Mouse (Mus musculus) limb, embryonic 13.5 days (tissue): ENCODE measurements around the gene Gm17631. TPM values are rescaled to one million over a fixed set of nuclear protein-coding genes. Genes with fewer than 3 reads are reported as not detected.
"Not testable (repeated sequence)": the region's sequence is repeated elsewhere in the genome, so short reads cannot be mapped to it uniquely, and the experiment has no call there.

Source experiments
- ATAC-seq: fragments of 200-750 bp; cut with Nextera tagmentation; 2 replicates; pipeline ENCODE4 v1.8.0; 2017; ENCODE audit warnings: low read depth, moderate number of reproducible peaks, moderate TSS enrichment; ENCODE audit not compliant: low FRiP score
- H3K27ac ChIP-seq: fragments of 300-500 bp; sonication (generic); 2 replicates; pipeline ENCODE4 v1.5.1; 2015; ENCODE audit warnings: inconsistent platforms, mild to moderate bottlenecking, moderate library complexity
- H3K27me3 ChIP-seq: fragments of 300-500 bp; sonication (generic); 2 replicates; pipeline ENCODE4 v1.6.1; 2015; ENCODE audit warnings: mild to moderate bottlenecking, inconsistent platforms
- H3K36me3 ChIP-seq: fragments of 300-500 bp; sonication (generic); 2 replicates; pipeline ENCODE4 v1.6.1; 2015; ENCODE audit warnings: inconsistent platforms, mild to moderate bottlenecking, moderate library complexity
- H3K4me1 ChIP-seq: fragments of 300-500 bp; sonication (generic); 2 replicates; pipeline ENCODE4 v1.6.1; 2015; ENCODE audit warnings: inconsistent platforms
- H3K4me2 ChIP-seq: fragments of 300-500 bp; sonication (generic); replicated peaks from 2 replicates; pipeline ENCODE4 v1.6.1; 2015; ENCODE audit warnings: inconsistent platforms, mild to moderate bottlenecking, moderate library complexity
- H3K4me3 ChIP-seq: fragments of 300-500 bp; sonication (generic); 2 replicates; pipeline ENCODE4 v1.5.1; 2015; ENCODE audit warnings: moderate library complexity, mild to moderate bottlenecking, inconsistent platforms
- H3K9ac ChIP-seq: fragments of 300-500 bp; sonication (generic); 2 replicates; pipeline ENCODE4 v1.6.1; 2015; ENCODE audit warnings: mild to moderate bottlenecking, inconsistent platforms
- H3K9me3 ChIP-seq: fragments of 300-500 bp; sonication (generic); 2 replicates; pipeline ENCODE4 v1.6.1; 2016; ENCODE audit warnings: inconsistent platforms
- WGBS: fragments of 180-500 bp; shearing (Covaris S2); methylation state at CpG from one replicate; pipeline ENCODE4 v1.1.7; 2015; 5-methylcytosine and 5-hydroxymethylcytosine counted together
- polyA plus RNA-seq: library from polyadenylated mRNA; unstranded; fragments of >200 nt; fragmentation: Nextera tagmentation; extraction: Ambion mirVana; gene quantifications from 2 replicates; pipeline ENCODE4 v1.2.1, GENCODE M21; 2015

The Gm17631 gene
- polyA plus RNA-seq, result not detected in 2 replicates

DNA sequence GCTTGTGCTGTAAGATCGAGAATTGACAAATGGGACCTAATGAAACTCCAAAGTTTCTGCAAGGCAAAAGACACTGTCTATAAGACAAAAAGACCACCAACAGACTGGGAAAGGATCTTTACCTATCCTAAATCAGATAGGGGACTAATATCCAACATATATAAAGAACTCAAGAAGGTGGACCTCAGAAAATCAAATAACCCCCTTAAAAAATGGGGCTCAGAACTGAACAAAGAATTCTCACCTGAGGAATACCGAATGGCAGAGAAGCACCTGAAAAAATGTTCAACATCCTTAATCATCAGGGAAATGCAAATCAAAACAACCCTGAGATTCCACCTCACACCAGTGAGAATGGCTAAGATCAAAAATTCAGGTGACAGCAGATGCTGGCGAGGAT is at the start of gene Gm17631:
Gene Gm17631 (plus strand): TSS at position 301 of the 400 bp plus-strand sequence.
- ATAC-seq, H3K4me2 ChIP-seq, H3K27me3 ChIP-seq, H3K36me3 ChIP-seq, H3K9me3 ChIP-seq, H3K4me1 ChIP-seq, H3K9ac ChIP-seq, H3K4me3 ChIP-seq, H3K27ac ChIP-seq: not testable (repeated sequence)
- no CpG with 5 or more reads among the region's 3 CpGs for WGBS

DNA sequence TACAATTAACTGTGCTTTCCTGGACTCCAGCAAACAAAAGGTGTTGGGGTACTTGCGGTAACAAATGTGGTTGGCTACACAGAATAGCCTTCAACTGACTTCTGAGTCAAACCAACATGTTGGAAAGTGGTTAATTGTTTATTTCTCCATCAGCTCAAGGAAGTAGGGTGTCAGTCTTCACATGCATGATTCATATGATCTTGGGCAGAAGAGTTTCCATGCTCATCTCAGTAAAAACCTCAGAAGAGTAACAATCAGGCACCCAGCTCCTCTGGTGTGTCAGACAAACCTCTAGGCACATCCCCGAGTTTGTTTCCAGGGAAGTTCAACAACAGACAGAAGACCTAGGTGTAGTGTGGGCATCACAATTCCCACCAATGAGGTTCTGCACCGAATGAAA is 44.7 kb upstream of the Gm17631 start:
- no peaks in the 10 kb centered on the region for H3K36me3 ChIP-seq
- no peak for ATAC-seq
- no peaks in the 10 kb centered on the region for H3K9me3 ChIP-seq
- H3K9ac ChIP-seq, result no peak overlapping the region
- no peak overlapping the region for H3K27ac ChIP-seq
- H3K4me2 ChIP-seq, result no peak overlapping the region
- WGBS, result 59% methylated on average over 3 of the region's 3 CpGs
- H3K27me3 ChIP-seq, result no peaks in the 10 kb centered on the region
- H3K4me3 ChIP-seq, result no peak overlapping the region
- H3K4me1 ChIP-seq, result no peaks in the 10 kb centered on the region

DNA sequence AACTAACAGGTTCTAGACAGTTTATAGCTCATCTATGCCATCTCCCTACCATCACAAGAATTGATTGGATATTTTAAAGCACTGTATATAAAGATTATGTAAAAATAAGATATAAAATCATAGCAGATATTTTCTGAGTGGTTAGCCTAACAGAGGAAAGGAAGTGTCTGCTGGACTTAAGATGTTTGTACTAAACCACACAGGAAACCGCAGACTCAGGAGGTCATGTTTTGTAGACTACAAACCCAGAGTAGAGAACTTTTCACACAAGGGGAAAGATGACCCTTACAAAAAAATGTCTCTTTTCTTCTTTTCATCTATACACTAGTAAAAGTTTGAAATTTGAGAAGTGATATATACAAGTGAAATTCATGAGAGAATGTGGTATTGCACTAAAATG is 38.4 kb upstream of the Gm17631 start:
- Histone ChIP-seq H3K27me3 (no peaks in the 10 kb centered on the region), H3K9ac (no peak overlapping the region), H3K4me3 (no peak overlapping the region), H3K36me3 (no peaks in the 10 kb centered on the region), H3K9me3 (0 out of 2 replicates have a peak, but pooled peaks cover 9% of the 10 kb centered on the region), H3K4me1 (no peaks in the 10 kb centered on the region), H3K27ac (no peak overlapping the region), H3K4me2 (no peak overlapping the region)
- WGBS, result 82% methylated on average over 1 of the region's 1 CpGs
- ATAC-seq, result no peak

DNA sequence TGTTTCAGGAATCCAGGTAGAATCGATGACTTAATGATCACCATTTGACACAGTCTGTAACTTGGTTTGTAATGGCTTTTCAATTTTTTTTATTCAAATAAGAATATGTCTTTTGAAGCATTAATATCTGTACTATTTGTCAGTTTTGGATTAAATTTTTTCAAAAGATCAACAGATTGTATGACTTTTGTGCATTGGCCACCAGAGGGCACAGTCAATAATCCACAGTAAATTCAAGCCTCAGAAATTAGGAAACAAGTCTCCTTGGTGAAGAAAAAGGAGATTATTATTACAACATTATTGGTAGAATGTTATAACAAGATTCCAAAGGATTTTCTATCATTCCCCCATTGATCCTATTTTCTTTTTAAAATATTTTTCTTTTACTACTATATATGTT is 36.9 kb upstream of the Gm17631 start:
- no peaks in the 10 kb centered on the region for H3K36me3 ChIP-seq
- WGBS, result 78% methylated on average over 1 of the region's 1 CpGs

DNA sequence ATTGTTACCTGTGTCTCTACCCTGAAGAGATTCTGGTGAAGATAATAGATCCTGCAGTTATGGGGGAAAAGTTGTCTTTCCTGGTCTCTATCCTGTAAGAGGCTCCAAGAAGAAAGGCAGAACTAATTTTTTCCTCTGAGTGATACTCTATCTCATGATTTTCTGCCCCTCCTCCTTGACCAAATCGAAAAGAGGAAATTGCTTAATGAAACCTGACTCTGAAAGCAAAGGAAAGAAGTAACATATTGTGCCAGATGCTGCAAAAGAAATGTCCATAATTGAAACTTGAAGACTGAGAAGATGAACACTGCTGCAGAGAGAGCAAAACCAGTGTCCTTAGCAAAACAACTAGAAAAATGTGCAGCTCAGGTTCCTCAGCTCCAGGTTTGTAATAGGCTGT is 14.1 kb downstream of the Gm17631 start, which contains the start of gene Klra17:
Gene Klra17 (minus strand): TSS at position 124 of the 400 bp plus-strand sequence.
- H3K27me3 ChIP-seq, result no peaks in the 10 kb centered on the region
- H3K9me3 ChIP-seq, result peaks cover 23% of the 10 kb centered on the region
- H3K36me3 ChIP-seq, result no peaks in the 10 kb centered on the region
- no peak within 1 kb of the TSS for H3K4me2 ChIP-seq
- 62% methylated on average over 1 of the region's 1 CpGs for WGBS
- no peak within 1 kb of the TSS for H3K4me3 ChIP-seq
- H3K27ac ChIP-seq, result no peak within 1 kb of the TSS
- no peak for ATAC-seq
- no peaks in the 10 kb centered on the region for H3K4me1 ChIP-seq
- no peak within 1 kb of the TSS for H3K9ac ChIP-seq

More for the DNA sequence above, 36.9 kb upstream of the Gm17631 start:
- H3K4me3 ChIP-seq, result no peak overlapping the region
- no peaks in the 10 kb centered on the region for H3K27me3 ChIP-seq
- no peak overlapping the region for H3K4me2 ChIP-seq
- H3K27ac ChIP-seq, result no peak overlapping the region
- H3K9me3 ChIP-seq, result peaks cover 15% of the 10 kb centered on the region; the same call in 1 of the 2 replicates
- no peak overlapping the region for H3K9ac ChIP-seq
- ATAC-seq, result no peak
- H3K4me1 ChIP-seq, result no peaks in the 10 kb centered on the region

DNA sequence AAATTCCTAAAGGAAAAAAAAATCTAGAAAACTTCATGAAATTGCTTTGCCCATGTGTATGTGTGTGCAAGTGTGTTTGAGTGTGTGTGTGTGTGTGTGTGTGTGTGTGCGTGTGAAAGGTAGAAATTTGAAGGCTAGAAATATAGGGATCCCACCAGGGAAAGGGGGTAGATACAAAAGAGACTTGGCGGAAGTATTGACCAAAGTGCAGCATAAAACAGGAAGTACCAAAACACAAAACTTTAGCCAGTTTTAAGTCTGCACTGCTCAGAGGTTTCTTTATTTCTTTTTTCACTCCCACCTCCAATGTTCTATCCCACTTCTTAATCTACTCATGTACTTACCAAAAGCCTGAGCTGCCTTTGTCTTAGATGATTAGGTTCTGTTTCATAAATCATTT is 20.1 kb downstream of the Gm17631 start:
- no peaks in the 10 kb centered on the region for H3K36me3 ChIP-seq
- H3K4me1 ChIP-seq, result no peaks in the 10 kb centered on the region
- H3K4me2 ChIP-seq, result no peak overlapping the region
- 83% methylated on average over 2 of the region's 2 CpGs for WGBS
- no peak overlapping the region for H3K9ac ChIP-seq
- H3K9me3 ChIP-seq, result peaks cover 28% of the 10 kb centered on the region
- no peak overlapping the region for H3K4me3 ChIP-seq
- ATAC-seq, result no peak
- H3K27ac ChIP-seq, result no peak overlapping the region
- no peaks in the 10 kb centered on the region for H3K27me3 ChIP-seq

Other genes with a start within 250 kb of the Gm17631 start
- 0.04 and 0.18 TPM in 2 replicates for gene Klrk1, start 238.8 kb upstream of the Gm17631 start, polyA plus RNA-seq
- gene Klrc3, start 219.3 kb upstream of the Gm17631 start, polyA plus RNA-seq, result not detected in 2 replicates
- gene Klrc2, start 202.0 kb upstream of the Gm17631 start, polyA plus RNA-seq, result not detected in 2 replicates
- not detected in 2 replicates for gene Klrc1, start 183.7 kb upstream of the Gm17631 start, polyA plus RNA-seq
- gene Klri1, start 145.5 kb upstream of the Gm17631 start, polyA plus RNA-seq, result not detected in 2 replicates
- not detected in 2 replicates for gene Klri2, start 122.2 kb upstream of the Gm17631 start, polyA plus RNA-seq
- gene Gm156, start 78.4 kb upstream of the Gm17631 start, polyA plus RNA-seq, result not detected in 2 replicates
- not detected in 2 replicates for gene Klra17, start 14.0 kb downstream of the Gm17631 start, polyA plus RNA-seq
- not detected in 2 replicates for gene Klra5, start 55.0 kb downstream of the Gm17631 start, polyA plus RNA-seq
- not detected in 2 replicates for gene Klra6, start 164.3 kb downstream of the Gm17631 start, polyA plus RNA-seq
- not detected in 2 replicates for gene Klra4, start 204.6 kb downstream of the Gm17631 start, polyA plus RNA-seq